ENCODE assay signal across 6 mouse cellular contexts in genomic region chr4:146460685-146461084, GRCm38 (mm10). TPM values are rescaled to one million over a fixed set of nuclear protein-coding genes. Genes with fewer than 3 reads are reported as not detected.
"Had no signal": no experiment of that assay in that cellular context is flagged by ENCODE, and none has a peak within 500 bp of the region (broad histone marks: within the 10 kb centered on the region; RNA-seq: fewer than 3 reads in every experiment).

No protein-coding gene starts in this region.

RNA-seq across cellular contexts. Expression of gene Zfp981, which starts 41.1 kb away (rescaled TPM):
- polyA plus RNA-seq: intestine, embryonic 16.5 days; kidney, adult 2 months; kidney, embryonic 14.5 days; lung, embryonic 15.5 days; midbrain, embryonic 12.5 days; stomach, postnatal 0 days had no signal
